Mouse (Mus musculus) testis, adult 2 months (tissue): ENCODE data around the gene Col25a1.

Experiments used
- CTCF ChIP-seq: fragments of 200-500 bp; IDR thresholded peaks from 2 replicates; pipeline ENCODE4 v1.5.1; 2012; ENCODE audit warnings: low read depth, mild to moderate bottlenecking, inconsistent platforms, low read length, moderate library complexity; ENCODE audit not compliant: control insufficient read depth, insufficient read depth, insufficient replicate concordance
- POLR2A ChIP-seq: fragments of 200-500 bp; IDR thresholded peaks from 2 replicates; pipeline ENCODE4 v1.6.1; 2012; ENCODE audit warnings: low read depth, mild to moderate bottlenecking, inconsistent platforms, low read length, moderate library complexity; ENCODE audit not compliant: control insufficient read depth

DNA sequence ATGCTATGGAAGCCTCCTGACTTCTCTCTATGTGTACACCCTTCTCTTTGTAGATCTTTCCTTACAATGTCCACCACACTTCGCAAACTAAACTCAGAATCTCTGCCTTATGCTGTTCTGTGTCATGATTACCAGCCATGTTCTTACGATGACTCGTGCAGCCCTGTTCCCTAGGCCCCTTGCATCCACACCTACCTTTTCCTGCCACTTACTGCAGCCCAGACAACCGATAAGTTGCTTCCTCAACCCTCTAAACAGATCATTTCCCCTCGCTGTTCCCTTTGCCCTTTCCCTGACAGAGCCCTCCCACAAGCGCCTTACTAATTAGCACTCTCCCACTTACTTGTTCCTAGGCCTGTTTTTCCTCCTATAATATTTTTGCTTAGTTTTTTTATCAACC, 275.9 kb downstream of the Col25a1 start:
- TF ChIP-seq CTCF (no peak), POLR2A (no peak)
